Mouse (Mus musculus) mesoderm, embryonic 11.5 days (tissue): ENCODE data around the gene Terb1.

Experiments
- DNase-seq: peaks from one replicate; pipeline ENCODE4 v3.0.0-alpha.2; 2012; ENCODE audit warnings: low read depth, low spot score

The Terb1 gene

DNA sequence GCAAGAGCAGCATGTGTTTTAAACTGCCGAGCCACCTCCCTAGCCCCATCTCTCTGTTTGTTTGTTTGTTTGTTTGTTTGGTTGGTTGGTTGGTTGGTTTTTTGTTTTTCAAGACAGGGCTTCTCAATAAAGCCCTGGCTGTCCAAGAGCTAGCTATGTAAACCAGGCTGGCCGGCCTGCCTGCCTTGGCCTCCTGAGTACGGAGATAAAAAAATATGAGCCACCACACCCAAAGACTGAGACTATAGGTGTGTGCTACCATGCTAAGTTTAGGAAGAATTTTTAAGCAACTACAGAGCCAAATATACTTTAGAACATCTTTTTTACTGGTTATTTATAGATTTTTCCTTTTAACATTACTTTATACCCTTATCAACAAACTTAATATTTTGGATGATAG is 57.5 kb downstream of the Terb1 start:
- no peak for DNase-seq

DNA sequence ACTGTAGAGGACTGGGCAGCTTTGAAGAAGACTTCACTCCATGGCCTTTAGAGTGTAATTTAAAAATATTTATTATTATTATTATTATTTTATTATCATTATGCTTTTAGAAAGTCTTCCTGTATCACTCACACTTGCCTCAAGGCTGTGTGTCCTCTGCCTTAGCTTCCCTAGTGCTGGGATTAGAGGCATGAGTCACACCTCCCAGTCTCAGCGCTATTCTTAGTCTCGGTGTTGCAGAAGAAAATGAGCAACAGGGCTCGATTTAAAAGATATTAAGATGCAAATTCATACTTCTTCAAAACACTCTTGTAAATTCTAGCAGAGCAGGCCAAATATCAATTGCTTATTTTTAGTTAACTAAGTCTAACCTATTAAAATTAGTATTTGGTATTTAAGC is 60.9 kb downstream of the Terb1 start:
- DNase-seq, result no peak

DNA sequence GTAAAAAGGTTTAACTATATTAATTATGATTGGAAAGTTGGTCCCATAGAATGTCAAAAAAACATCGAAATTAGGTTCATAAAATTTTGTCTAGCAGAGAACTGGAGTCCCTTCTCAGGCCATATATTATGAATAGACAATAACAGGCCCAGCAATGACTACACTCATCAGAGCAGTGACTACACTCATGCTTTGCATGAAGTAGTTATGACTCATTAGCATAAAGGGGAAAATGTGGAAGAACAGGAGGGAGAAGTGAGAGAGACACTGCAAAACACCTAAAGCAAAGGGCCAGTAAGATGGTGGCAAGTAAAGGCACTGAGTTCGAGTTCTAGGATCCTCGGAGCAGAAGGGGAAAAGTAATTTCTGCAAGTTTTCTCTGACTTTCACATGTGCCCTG is 63.7 kb downstream of the Terb1 start:
- DNase-seq, result no peak

DNA sequence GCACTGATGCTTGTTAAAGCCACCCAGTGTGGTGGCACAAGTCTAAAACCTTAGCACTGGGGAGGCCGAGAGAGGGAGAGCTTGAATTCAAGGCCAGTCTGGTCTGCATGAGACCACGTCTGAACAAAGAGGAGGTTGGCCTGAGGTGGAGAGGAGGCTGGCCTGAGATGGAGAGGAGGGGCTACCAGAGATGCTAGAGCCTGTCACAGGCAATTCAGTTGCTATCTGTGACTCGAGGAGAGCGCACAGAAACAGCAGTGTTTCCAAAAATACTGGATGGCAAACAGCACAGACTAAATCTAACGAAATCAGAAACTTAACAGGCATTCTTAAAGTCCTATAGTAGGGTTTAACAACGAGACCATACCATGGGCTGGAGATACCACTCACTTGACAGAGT is 64.5 kb downstream of the Terb1 start:
- no peak for DNase-seq

DNA sequence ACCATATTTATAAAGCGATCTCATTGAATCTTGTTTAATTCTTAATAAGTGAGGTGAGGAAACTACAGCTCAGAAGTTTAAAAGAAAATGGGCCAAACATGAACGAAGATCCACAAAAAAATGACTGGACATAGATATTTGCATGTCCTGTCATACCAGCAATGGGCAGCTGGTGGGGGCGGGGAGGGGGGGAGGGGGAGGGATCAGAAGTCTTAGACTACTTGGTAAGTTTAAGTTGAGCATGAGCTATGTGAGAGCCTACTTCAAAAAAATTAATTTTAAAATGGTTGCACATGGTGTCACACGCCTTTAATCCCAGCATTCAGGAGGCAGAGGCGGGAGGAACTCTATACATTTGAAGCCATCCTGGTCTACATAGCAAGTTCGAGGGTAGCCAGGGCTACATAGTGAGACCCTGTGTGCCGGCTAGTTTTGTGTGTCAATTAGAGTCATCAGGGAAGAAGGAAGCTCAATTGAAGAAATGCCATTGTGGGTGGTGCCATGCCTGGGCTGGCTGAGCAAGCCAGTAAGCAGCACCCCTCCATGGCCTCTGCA is 66.5 kb downstream of the Terb1 start:
- DNase-seq, result no peak

DNA sequence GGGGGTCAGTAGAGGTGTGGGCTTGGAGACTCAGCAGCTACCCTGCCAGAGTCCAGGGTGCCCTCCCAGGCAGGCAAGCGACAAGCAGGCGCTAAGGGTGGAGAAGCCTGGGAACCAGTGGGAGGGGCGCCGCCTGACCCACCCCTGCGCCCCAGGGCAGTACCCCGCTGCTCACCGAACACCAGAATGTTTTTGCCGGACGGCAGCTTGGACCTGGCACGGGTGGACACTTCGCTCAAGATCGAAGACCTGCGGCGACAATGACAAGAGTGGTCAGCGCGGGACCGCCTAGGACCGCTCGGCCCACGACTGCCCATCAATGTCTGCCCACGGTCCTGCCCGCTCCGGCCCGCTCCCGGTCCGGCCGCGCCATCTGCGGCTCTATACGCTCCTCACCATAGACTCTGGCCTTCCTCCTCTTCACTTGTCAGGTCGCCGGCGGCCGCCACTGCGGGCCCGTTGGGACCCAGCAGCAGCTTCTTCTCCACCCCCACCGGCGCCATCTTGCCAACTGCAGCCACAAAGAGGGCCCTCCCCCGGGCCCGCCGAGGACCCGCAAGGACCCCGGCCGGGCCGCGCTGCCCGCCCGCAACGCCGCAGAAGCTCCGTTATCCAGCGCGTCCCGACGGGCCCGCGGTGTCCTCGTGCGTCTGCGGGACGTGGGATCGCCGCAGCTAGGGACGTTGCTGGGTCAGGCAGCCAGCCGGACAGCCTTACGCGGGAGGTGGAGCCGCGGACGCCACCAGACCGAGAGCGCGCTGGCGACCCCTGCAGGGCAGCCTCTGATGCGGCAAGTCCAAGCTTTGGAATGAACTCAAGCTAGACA is 67.2 kb downstream of the Terb1 start, which contains the start of gene Dync1li2:
Dync1li2 (minus strand) TSS at position 749 of the 826 bp plus-strand sequence.
- peak; percentile 91 for DNase-seq

DNA sequence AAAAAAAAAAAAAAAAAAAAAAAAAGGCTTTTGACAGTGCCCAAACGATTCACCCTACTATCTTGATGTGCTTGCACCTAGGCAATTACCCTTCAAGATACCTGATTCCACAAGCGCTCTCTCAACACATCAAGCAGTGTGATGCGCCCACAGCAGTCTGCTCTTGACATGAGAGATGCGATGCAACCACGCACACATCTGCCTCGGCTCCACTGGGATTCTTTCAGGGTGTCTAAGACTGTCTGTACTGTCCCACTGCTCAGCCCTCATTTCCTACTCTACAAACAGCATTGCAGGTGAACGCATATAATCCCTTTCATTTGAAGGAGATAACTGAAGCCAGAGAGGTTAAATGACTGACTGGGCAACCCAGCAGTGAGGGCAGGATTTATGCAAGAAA is 68.1 kb downstream of the Terb1 start:
- DNase-seq, result no peak

DNA sequence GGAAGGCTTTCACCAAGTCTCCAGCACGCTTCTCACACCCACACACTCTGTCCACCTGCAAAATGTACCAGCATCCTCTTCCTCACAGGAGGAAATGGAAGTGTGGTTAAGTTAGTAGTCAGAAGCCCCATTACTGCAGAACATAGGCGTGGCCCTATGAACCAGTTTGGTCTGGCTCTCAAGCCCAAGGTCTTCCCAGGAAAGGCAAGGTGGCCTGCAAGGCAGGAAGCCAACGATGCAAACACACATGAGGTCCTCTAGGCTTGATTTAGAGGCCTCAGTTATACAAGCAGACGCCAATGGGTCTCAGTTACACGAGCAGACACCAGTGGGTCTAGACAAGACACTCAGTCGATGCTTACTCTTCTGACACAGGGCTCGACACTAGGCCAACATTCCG is 70.2 kb downstream of the Terb1 start:
- DNase-seq, result no peak

DNA sequence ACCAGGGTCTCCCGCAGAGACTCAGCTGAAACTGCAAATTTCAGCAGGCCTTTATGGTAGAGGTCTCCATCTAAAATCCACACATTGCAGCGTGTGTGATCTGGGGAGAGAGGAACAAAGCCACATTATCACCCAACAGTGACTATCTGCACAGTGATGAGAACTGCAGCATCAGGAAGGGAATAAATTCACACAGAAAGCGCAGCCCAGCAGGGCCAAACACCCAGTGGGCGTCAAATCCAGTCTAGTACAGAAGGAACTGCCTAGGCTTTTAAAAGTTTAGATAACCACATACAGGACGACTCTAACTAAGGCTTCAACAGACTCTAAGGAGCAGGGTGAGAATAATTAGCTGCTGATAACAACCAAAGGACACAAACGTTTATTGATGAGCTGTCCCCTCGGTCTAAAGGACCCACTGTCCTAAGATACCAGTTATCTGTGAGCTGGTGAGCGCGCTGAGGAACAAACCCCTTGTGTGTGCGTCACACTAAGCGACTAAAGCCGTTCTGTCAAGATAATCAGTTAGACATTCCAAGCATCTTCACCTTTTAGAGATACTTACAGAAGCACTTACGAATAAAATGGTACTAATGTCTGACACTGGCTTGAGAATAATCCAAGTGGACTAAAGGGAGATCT is 72.1 kb downstream of the Terb1 start:
- no peak for DNase-seq

DNA sequence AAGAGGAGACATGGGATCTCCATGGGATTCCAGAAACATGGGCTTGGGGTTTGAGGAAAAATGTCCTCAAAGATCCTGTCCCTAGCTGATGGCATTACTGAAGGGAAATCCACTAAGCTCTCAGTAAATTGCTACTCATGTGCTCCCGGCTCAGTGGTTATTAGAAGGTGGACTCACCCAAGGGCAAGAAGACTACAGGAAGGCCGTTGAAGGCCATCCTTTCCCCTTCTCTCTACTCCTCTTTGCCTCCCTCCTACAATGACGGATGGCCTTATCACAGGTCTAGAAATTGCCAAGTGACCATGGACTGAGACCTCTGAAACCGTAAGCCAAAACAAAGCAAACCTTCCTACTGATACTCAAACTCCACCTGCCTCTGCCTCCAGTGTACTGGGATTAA is 73.1 kb downstream of the Terb1 start:
- no peak for DNase-seq

DNA sequence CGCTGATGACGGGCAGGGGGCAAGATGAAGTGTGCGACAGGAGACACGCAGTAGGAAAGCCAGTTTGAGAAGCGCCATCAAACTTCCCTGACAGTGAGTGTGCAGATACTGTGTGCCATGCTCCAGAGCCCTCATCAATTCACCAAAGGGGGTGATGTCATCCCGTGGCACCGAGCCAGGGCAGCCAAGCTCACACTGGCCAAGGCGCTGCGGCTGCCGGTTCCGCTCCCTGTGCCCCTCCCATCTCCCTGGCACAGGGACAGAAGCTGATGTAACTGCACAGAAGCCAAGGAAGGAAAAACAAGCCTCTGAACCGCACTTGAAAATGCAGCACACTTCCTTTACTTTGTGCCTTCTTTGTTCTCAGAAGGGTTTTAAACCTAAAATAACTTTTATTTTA is 73.7 kb downstream of the Terb1 start:
- no peak for DNase-seq

DNA sequence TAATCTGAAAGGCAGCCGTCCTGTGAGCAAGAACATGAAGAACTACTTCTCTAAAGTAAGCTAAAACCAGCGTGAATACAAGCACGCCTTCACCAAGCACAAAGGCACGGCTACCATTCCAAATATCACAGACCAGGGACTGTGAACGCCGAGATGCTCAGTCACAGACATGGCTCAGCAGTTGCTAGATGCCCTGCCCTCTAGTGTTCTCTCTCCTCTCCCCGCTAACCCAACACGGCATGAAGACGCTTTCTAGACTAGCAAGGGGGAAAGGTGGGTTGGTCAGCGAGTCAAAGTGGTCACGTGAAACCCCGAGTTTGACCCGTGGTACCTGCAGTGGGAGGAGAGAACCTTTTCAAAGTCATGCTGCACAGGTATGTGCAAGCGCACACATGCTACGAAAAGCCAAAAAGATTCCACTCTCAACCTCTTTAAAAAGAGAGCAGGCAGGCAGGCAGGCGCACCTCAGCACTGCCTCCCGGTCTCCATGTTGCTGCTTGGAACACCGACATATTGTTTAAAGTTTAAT is 74.8 kb downstream of the Terb1 start:
- DNase-seq, result no peak

DNA sequence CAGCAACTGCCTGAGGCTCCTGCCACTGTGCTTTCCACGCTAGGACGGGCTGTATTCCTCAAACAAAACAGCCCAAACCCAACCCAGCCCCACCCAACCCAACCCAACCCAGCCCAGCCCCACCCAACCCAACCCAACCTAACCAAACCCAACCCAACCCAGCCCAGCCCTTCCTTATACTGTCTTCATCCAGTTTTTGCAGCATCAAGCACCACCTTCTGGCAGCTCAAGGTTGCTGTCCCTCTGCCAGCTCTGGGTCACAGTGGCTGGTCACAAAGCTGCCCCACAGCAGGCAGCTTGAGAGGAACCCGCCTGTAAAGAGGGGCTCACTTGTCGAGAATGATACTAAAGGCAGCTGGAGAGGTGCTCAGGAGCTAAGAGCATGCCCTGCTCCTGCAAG is 75.4 kb downstream of the Terb1 start:
- no peak for DNase-seq

DNA sequence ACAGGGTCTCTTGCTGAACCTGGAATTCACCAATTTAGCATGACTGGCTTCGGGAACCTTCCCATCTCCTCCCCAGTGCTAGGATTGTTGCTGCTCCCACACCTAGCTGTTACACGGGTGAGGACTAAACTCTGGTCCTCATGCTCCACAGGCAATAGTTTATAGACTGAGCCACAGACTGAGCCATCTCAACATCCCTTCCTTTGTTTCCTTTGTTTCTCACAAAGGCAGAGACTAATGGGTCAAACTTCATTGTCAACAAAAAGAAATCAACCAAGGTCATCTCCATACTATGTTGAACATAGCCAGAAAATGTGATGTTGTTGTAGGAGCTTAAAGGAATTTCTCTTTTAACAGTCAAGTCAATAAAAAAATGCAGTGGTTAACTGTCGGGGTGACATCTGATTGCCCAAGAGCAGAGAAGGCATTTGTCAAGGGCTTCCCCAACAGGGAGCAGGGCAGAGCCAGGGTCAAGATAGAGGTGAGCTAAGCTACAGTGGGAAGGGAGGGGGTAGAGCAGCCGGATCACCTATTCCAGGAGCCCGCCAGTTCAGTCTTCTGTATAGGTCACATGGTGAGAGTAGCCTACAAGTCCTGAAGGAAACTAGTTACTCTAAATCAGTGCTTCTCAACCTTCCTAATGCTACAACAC is 76.4 kb downstream of the Terb1 start:
- DNase-seq, result no peak

DNA sequence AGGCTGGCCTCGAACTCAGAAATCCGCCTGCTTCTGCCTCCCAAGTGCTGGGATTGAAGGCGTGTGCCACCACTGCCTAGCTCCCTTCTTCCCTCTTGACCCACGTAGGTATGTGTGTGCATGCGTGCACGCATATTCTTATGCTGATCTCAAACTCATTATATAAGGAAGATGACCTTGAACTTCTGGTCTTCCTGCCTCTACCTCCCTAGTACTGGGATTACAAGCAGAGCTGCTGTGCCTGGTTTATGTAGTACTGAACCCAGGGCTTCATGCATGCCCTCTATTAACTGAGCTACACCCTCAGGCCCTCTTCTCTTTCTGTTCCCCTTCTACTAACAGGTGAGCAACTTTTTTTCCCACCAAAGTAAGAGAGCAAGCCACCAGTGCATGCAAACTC is 77.1 kb downstream of the Terb1 start:
- no peak for DNase-seq

DNA sequence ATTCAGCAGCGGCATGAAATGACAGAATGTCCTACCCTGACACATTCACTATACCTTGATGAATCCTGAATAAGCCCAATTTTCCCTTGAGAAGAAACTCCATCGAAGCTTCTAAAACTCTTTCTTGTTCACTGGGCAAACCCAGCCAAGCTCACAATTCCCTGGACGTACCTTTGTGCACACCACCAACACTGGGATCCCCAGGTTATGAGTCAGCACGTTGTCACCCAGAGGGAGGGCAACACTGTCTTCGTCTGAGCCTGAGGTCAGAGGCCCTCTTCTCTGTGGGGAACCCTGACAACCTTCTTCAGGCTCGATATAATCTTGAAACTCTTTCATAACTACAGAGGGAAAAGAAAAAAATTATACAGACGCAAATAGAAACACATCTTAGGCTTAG is 79.5 kb downstream of the Terb1 start:
- no peak for DNase-seq

DNA sequence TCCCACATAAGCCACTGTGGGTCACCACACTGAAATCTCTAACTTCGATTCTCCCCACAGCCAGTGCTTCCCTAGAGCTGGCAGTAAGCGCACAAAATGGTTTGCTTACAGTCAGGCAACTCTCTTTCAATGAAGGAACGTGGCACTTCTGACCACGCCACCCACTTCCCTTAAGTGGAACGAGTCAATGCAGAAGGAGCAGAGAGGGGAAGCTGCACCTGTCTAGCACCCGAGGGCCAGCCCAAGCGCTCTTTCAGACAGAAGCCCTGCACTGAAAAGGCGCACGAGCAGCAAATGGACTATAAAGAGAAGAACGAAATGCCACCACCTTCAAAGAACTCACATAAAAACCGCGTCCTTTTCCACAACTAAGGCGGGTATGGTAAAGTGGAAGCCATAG is 82.0 kb downstream of the Terb1 start:
- DNase-seq, result no peak

DNA sequence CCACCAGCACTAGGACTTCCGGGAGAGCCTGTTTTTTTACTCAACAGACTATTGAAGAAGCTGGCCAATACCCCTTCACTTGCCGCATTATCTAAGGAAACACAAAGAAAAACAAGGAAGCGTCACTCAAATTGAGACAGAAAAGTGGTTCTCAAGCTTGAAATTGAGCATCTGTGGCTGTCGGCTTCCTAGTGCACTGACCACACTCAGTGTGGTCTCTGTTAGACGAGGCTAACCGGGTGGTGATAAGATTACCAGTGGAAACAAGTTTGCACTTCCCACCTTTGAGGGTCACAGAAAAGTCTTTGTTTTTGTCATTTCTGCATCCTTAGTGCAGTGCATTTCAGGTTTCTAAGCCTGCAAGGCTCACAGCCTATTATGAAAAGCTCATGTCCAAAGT is 87.4 kb downstream of the Terb1 start:
- no peak for DNase-seq

DNA sequence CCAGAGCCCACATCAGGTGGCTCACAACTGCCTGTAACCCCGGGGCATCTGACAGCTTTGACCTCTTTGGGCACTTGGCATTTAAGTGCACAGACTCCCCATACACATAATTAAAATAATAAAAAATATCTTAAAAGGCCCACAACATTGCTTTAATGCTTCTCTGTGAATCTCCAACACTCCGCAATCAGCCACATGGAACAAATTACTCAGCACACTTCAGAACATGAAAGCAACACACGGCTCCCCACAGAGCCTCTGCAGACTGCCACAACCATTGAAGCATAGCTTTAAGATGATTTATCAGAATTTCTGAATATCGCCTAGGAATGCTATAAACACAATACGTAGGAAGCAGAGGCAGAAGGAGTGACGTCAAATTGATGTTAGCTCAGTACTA is 93.7 kb downstream of the Terb1 start:
- peak; percentile 17 for DNase-seq

DNA sequence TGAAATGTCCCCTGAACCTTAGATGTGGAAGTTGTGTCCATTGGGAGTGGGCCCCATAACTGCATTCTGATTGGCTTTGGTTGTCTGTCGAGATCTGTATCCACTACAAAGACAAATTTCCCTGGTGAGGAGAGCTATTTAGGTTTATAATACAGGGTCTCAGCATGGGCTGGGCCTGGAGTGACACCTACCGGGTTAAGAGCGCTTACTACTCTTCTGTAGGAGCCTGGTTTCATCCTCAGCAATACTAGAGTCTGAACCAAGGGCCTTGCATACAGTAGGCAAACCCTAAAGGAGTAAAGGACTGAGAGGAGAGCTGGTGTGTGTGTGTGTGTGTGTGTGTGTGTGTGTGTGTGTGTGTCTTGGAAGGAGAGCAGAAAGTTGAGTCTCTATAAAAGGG is 95.5 kb downstream of the Terb1 start:
- no peak for DNase-seq

DNA sequence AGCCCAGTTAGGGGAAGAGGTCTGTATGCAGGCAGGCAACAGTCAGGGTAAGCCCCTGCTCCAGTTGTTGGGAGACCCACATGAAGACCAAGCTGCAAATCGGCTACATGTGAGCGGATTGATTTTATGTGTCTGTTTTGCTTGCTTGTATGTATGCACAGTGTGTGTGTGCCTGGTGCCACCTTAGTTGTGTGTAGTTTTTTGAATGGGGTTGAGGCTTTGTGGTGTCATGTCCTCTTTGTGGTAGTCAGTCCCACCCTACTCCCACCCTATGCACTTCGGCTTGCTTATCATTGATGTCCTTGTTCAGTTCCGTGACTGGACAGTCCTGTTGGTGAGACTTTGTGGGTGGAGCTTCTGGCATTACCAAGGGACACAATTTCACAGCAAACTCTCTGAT is 95.9 kb downstream of the Terb1 start:
- DNase-seq, result no peak

DNA sequence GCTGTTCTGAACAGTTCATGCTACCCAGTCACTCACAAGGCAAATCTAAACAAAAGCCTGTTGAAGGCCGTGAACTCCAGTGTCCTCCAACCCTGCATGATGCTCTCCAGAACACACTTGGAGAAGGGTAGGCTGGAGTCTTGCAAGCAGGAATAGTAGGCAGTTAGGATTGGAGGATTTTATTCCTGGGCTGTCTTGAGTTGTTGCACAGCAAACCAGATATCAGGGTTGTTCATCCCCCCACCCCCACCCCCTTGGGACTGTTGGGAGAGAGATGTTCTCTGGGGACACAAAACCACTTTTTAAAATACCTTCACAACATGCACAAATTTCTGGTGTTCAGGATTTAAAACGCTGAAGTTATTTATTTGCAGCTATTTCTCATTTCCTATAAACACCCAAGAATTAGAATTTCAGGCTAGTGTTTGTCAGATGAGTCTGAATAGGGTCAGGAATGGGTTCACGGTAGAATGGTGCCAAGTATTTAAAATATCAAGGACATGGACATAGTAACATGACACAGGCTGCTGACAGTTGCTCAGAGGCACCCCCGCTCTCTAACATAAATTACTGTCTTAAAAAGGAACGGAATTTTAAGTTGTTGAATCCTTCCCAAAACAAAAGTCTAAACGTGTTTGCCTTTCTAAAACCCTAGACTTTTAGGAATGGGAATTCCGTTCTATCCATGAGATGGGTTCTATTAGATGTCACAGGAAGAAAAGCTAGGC is 96.7 kb downstream of the Terb1 start:
- DNase-seq, result no peak
